Mouse (Mus musculus) forebrain, embryonic 16.5 days (tissue): Measurements from ENCODE around the gene Tgfb2. TPM values are rescaled to one million over a fixed set of nuclear protein-coding genes. Genes with fewer than 3 reads are reported as not detected.

Experiments
- ATAC-seq: fragments of 200-750 bp; cut with Nextera tagmentation; 2 replicates; pipeline ENCODE4 v1.8.0; 2017; ENCODE audit warnings: mild to moderate bottlenecking, moderate library complexity
- H3K27ac ChIP-seq: fragments of 300-500 bp; sonication (generic); 2 replicates; pipeline ENCODE4 v1.5.1; 2014; ENCODE audit warnings: low read length, control low read depth
- H3K27me3 ChIP-seq: fragments of 300-500 bp; sonication (generic); replicated peaks from 2 replicates; pipeline ENCODE4 v1.6.1; 2014; ENCODE audit warnings: low read length; ENCODE audit not compliant: control insufficient read depth, insufficient read depth
- H3K36me3 ChIP-seq: fragments of 300-500 bp; sonication (generic); 2 replicates; pipeline ENCODE4 v1.6.1; 2014; ENCODE audit not compliant: control insufficient read depth, insufficient read depth
- H3K4me1 ChIP-seq: fragments of 300-500 bp; sonication (generic); replicated peaks from 2 replicates; pipeline ENCODE4 v1.6.1; 2014; ENCODE audit warnings: low read length; ENCODE audit not compliant: control insufficient read depth, insufficient read depth
- H3K4me2 ChIP-seq: fragments of 300-500 bp; sonication (generic); 2 replicates; pipeline ENCODE4 v1.6.1; 2014; ENCODE audit warnings: mild to moderate bottlenecking, low read length, control low read depth
- H3K4me3 ChIP-seq: fragments of 300-500 bp; sonication (generic); replicated peaks from 2 replicates; pipeline ENCODE4 v1.5.1; 2014; ENCODE audit warnings: mild to moderate bottlenecking, low read length, control low read depth
- H3K9ac ChIP-seq: fragments of 300-500 bp; sonication (generic); replicated peaks from 2 replicates; pipeline ENCODE4 v1.6.1; 2014; ENCODE audit warnings: low read depth, low read length, control low read depth
- H3K9me3 ChIP-seq: fragments of 300-500 bp; sonication (generic); 2 replicates; pipeline ENCODE4 v1.6.1; 2016; ENCODE audit warnings: low read length; ENCODE audit not compliant: control insufficient read depth
- WGBS: fragments of 180-500 bp; shearing (Covaris S2); extraction: QIAGEN DNeasy Blood & Tissue Kit; methylation state at CpG from one replicate; pipeline ENCODE4 v1.1.7; 2014; 5-methylcytosine and 5-hydroxymethylcytosine counted together
- polyA plus RNA-seq: library from polyadenylated mRNA; unstranded; fragments of >200 nt; fragmentation: Nextera tagmentation; extraction: Ambion mirVana; gene quantifications from 2 replicates; pipeline ENCODE4 v1.2.1, GENCODE M21; 2015

Gene Tgfb2
- polyA plus RNA-seq, 1 experiment from 2014 or later = 21.4 TPM

- H3K9me3 ChIP-seq = no peaks in the 10 kb centered on the region
- no peak overlapping the region for H3K27ac ChIP-seq
- H3K4me1 ChIP-seq = peaks cover 10% of the 10 kb centered on the region
- no peak overlapping the region for H3K9ac ChIP-seq
- no peaks in the 10 kb centered on the region for H3K36me3 ChIP-seq
- no peaks in the 10 kb centered on the region for H3K27me3 ChIP-seq
- 86% methylated on average over 10 of the region's 10 CpGs for WGBS
- no peak overlapping the region for H3K4me2 ChIP-seq
- no peak for ATAC-seq
- no peak overlapping the region for H3K4me3 ChIP-seq
These were observed 42.8 kb downstream of the Tgfb2 start for GRCm38 (mm10) chr1:186662996-186663395.

- peak; percentile 56 for ATAC-seq
- Histone ChIP-seq H3K9ac (no peak overlapping the region), H3K4me1 (peaks cover 10% of the 10 kb centered on the region), H3K4me3 (no peak overlapping the region), H3K9me3 (no peaks in the 10 kb centered on the region), H3K36me3 (no peaks in the 10 kb centered on the region), H3K27me3 (no peaks in the 10 kb centered on the region), H3K27ac (peak overlapping the region; percentile 22), H3K4me2 (no peak overlapping the region)
- 67% methylated on average over 15 of the region's 15 CpGs for WGBS
These were observed 44.4 kb downstream of the Tgfb2 start for GRCm38 (mm10) chr1:186661206-186661921.

- Histone ChIP-seq H3K4me1 (peaks cover 15% of the 10 kb centered on the region), H3K36me3 (no peaks in the 10 kb centered on the region), H3K4me3 (no peak overlapping the region), H3K4me2 (0 out of 2 replicates have a peak overlapping the region, but pooled peaks have one; percentile 5), H3K27ac (no peak overlapping the region), H3K9me3 (no peaks in the 10 kb centered on the region), H3K27me3 (no peaks in the 10 kb centered on the region), H3K9ac (no peak overlapping the region)
- WGBS = 36% methylated on average over 11 of the region's 11 CpGs
- peak; percentile 59; the same call in 1 of the 2 replicates for ATAC-seq
These were observed 47.0 kb downstream of the Tgfb2 start for GRCm38 (mm10) chr1:186658783-186659182.

- H3K4me2 ChIP-seq = no peak overlapping the region
- ATAC-seq = no peak
These were observed 48.1 kb downstream of the Tgfb2 start for GRCm38 (mm10) chr1:186657559-186658219.

GRCm38 (mm10) chr1:186656732-186657329 lies 49.0 kb downstream of the Tgfb2 start:
- 94% methylated on average over 5 of the region's 5 CpGs for WGBS
- no peaks in the 10 kb centered on the region for H3K9me3 ChIP-seq
- no peak overlapping the region for H3K4me2 ChIP-seq

More at GRCm38 (mm10) chr1:186657559-186658219, 48.1 kb downstream of the Tgfb2 start:
- WGBS = 87% methylated on average over 16 of the region's 16 CpGs
- Histone ChIP-seq H3K4me3 (no peak overlapping the region), H3K9ac (no peak overlapping the region), H3K4me1 (peaks cover 15% of the 10 kb centered on the region), H3K27ac (no peak overlapping the region), H3K27me3 (no peaks in the 10 kb centered on the region), H3K36me3 (no peaks in the 10 kb centered on the region), H3K9me3 (no peaks in the 10 kb centered on the region)

GRCm38 (mm10) chr1:186656201-186656600 lies 49.6 kb downstream of the Tgfb2 start:
- H3K27ac ChIP-seq = no peak overlapping the region
- H3K27me3 ChIP-seq = no peaks in the 10 kb centered on the region
- H3K4me2 ChIP-seq = no peak overlapping the region
- H3K36me3 ChIP-seq = no peaks in the 10 kb centered on the region
- WGBS = 78% methylated on average over 1 of the region's 1 CpGs
- H3K9ac ChIP-seq = no peak overlapping the region
- H3K9me3 ChIP-seq = no peaks in the 10 kb centered on the region
- no peak for ATAC-seq
- peaks cover 15% of the 10 kb centered on the region for H3K4me1 ChIP-seq
- H3K4me3 ChIP-seq = no peak overlapping the region

More at GRCm38 (mm10) chr1:186656732-186657329, 49.0 kb downstream of the Tgfb2 start:
- H3K4me3 ChIP-seq = no peak overlapping the region
- H3K9ac ChIP-seq = no peak overlapping the region
- no peaks in the 10 kb centered on the region for H3K27me3 ChIP-seq
- peaks cover 15% of the 10 kb centered on the region for H3K4me1 ChIP-seq
- ATAC-seq = no peak
- no peak overlapping the region for H3K27ac ChIP-seq
- no peaks in the 10 kb centered on the region for H3K36me3 ChIP-seq

GRCm38 (mm10) chr1:186655096-186655495 lies 50.7 kb downstream of the Tgfb2 start:
- H3K27ac ChIP-seq = 0 out of 2 replicates have a peak overlapping the region, but pooled peaks have one; percentile 12
- no peak overlapping the region for H3K4me3 ChIP-seq
- ATAC-seq = peak; percentile 86
- peaks cover 15% of the 10 kb centered on the region for H3K4me1 ChIP-seq
- H3K36me3 ChIP-seq = no peaks in the 10 kb centered on the region
- H3K27me3 ChIP-seq = no peaks in the 10 kb centered on the region
- no peak overlapping the region for H3K9ac ChIP-seq
- H3K4me2 ChIP-seq = no peak overlapping the region
- no peaks in the 10 kb centered on the region for H3K9me3 ChIP-seq
- WGBS = 21% methylated on average over 4 of the region's 4 CpGs

- no peak overlapping the region for H3K4me2 ChIP-seq
- H3K4me1 ChIP-seq = peaks cover 6% of the 10 kb centered on the region; the same call in 1 of the 2 replicates
- WGBS = 85% methylated on average over 8 of the region's 8 CpGs
- no peak for ATAC-seq
- no peak overlapping the region for H3K27ac ChIP-seq
- H3K9ac ChIP-seq = no peak overlapping the region
- H3K4me3 ChIP-seq = no peak overlapping the region
- H3K9me3 ChIP-seq = no peaks in the 10 kb centered on the region
- H3K27me3 ChIP-seq = no peaks in the 10 kb centered on the region
- no peaks in the 10 kb centered on the region for H3K36me3 ChIP-seq
These were observed 53.6 kb downstream of the Tgfb2 start for GRCm38 (mm10) chr1:186652208-186652607.

GRCm38 (mm10) chr1:186650011-186650410 lies 55.8 kb downstream of the Tgfb2 start:
- Histone ChIP-seq H3K36me3 (no peaks in the 10 kb centered on the region), H3K4me3 (no peak overlapping the region), H3K27ac (no peak overlapping the region), H3K27me3 (no peaks in the 10 kb centered on the region), H3K4me1 (peaks cover 4% of the 10 kb centered on the region; the same call in 1 of the 2 replicates), H3K9me3 (no peaks in the 10 kb centered on the region), H3K9ac (no peak overlapping the region), H3K4me2 (no peak overlapping the region)
- 43% methylated on average over 4 of the region's 4 CpGs for WGBS
- ATAC-seq = peak; percentile 77; the same call in 1 of the 2 replicates
